Mouse (Mus musculus) bone marrow, adult 2 months (tissue): Measurements from ENCODE around the gene Abca7.

Experiments used
- CTCF ChIP-seq: fragments of 200-500 bp; IDR thresholded peaks from 2 replicates; pipeline ENCODE4 v1.5.1; 2011; ENCODE audit warnings: low read length, control low read depth; ENCODE audit not compliant: control insufficient read depth, insufficient read depth
- POLR2A ChIP-seq: fragments of 200-500 bp; IDR thresholded peaks from 2 replicates; pipeline ENCODE4 v1.6.1; 2011; ENCODE audit warnings: low read depth, mild to moderate bottlenecking, control low read depth, low read length, borderline replicate concordance; ENCODE audit not compliant: control insufficient read depth

GRCm38 (mm10) chr10:80063877-80064650 lies 67.8 kb downstream of the Abca7 start:
- TF ChIP-seq CTCF (no peak), POLR2A (peak; percentile 26; the same call in 1 of the 2 replicates)
